Mouse (Mus musculus) embryonic facial prominence, embryonic 11.5 days (tissue): ENCODE measurements around the gene Sdk1. TPM values are rescaled to one million over a fixed set of nuclear protein-coding genes. Genes with fewer than 3 reads are reported as not detected.

Experiments used
- ATAC-seq: fragments of 200-750 bp; cut with Nextera tagmentation; replicated peaks from 2 replicates; pipeline ENCODE4 v1.8.0; 2017; ENCODE audit warnings: low read depth; ENCODE audit not compliant: insufficient number of reproducible peaks, low FRiP score, low TSS enrichment
- DNase-seq: peaks from one replicate; pipeline ENCODE4 v3.0.0-alpha.2; 2015; ENCODE audit warnings: low spot score
- H3K27ac ChIP-seq: fragments of 300-500 bp; sonication (generic); replicated peaks from 2 replicates; pipeline ENCODE4 v1.5.1; 2014; ENCODE audit warnings: mild to moderate bottlenecking, low read depth, low read length, control low read depth
- H3K27me3 ChIP-seq: fragments of 300-500 bp; sonication (generic); 2 replicates; pipeline ENCODE4 v1.6.1; 2014; ENCODE audit warnings: mild to moderate bottlenecking, low read length, moderate library complexity, mixed read lengths; ENCODE audit not compliant: control insufficient read depth, insufficient read depth
- H3K36me3 ChIP-seq: fragments of 300-500 bp; sonication (generic); replicated peaks from 2 replicates; pipeline ENCODE4 v1.6.1; 2014; ENCODE audit warnings: low read depth, mild to moderate bottlenecking, low read length, moderate library complexity, mixed read lengths; ENCODE audit not compliant: control insufficient read depth, insufficient read depth
- H3K4me1 ChIP-seq: fragments of 300-500 bp; sonication (generic); 2 replicates; pipeline ENCODE4 v1.6.1; 2014; ENCODE audit warnings: low read length, mixed read lengths; ENCODE audit not compliant: control insufficient read depth, insufficient read depth
- H3K4me2 ChIP-seq: fragments of 300-500 bp; sonication (generic); 2 replicates; pipeline ENCODE4 v1.6.1; 2014; ENCODE audit warnings: low read depth, mild to moderate bottlenecking, control low read depth, low read length, moderate library complexity
- H3K4me3 ChIP-seq: fragments of 300-500 bp; sonication (generic); 2 replicates; pipeline ENCODE4 v1.5.1; 2014; ENCODE audit warnings: low read depth, low read length, control low read depth
- H3K9ac ChIP-seq: fragments of 300-500 bp; sonication (generic); replicated peaks from 2 replicates; pipeline ENCODE4 v1.6.1; 2014; ENCODE audit warnings: mild to moderate bottlenecking, control low read depth, low read length
- H3K9me3 ChIP-seq: fragments of 300-500 bp; sonication (generic); replicated peaks from 2 replicates; pipeline ENCODE4 v1.6.1; 2016; ENCODE audit warnings: mild to moderate bottlenecking, low read length, inconsistent platforms, mixed read lengths; ENCODE audit not compliant: control insufficient read depth
- WGBS: fragments of 180-500 bp; shearing (Covaris S2); extraction: QIAGEN DNeasy Blood & Tissue Kit; methylation state at CpG from one replicate; pipeline ENCODE4 v1.1.7; 2014; 5-methylcytosine and 5-hydroxymethylcytosine counted together
- polyA plus RNA-seq: library from polyadenylated mRNA; unstranded; fragments of >200 nt; fragmentation: Nextera tagmentation; extraction: Ambion mirVana; gene quantifications from 2 replicates; pipeline ENCODE4 v1.2.1, GENCODE M21; 2014

The Sdk1 gene
- polyA plus RNA-seq, 1 experiment from 2014 or later, result 1.2 TPM

DNA sequence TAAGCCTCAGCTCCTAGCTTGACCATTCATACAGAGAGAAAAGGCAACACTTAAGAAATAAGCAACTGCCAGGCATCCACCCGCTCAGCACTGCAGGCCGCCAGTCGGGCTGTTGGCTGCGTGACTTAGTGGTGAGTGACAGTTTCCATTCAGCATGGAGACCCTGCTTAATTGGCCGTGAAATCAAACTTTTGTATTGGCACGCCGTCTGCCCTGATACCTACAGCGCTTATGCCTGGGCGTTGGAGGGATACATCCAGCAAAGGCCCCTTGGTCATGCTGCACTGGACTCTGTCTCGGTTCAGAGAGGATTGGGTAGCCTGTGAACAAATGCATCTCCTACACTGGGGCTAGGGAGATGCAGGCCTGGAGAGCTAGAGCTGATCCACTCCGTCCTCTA lies 938.0 kb downstream of the Sdk1 start:
- ATAC-seq, result peak; percentile 55; the same call in 1 of the 2 replicates
- no peaks in the 10 kb centered on the region for H3K27me3 ChIP-seq

DNA sequence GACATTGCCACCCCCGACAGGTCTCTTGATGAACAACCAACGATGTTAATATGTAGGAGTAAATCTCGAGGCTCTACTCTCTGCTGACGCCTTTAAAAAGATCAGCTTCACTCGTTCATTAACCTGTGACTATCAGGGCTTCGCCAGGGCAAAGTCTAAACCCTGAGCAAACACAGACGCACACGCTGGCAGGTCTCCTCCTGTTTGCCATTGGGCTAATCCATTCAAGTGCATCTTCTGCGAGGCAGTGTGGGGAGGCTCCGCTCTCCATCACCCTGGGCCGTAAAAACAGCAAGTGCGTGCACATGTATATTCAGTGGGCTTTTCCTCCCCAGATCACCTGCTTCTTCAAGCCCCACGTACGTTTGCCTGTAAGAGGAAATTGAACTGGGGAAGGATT lies 940.6 kb downstream of the Sdk1 start:
- Histone ChIP-seq H3K9ac (no peak overlapping the region), H3K9me3 (no peaks in the 10 kb centered on the region), H3K4me3 (no peak overlapping the region), H3K36me3 (no peaks in the 10 kb centered on the region), H3K27me3 (no peaks in the 10 kb centered on the region), H3K4me2 (no peak overlapping the region), H3K27ac (no peak overlapping the region), H3K4me1 (no peaks in the 10 kb centered on the region)
- WGBS, result 81% methylated on average over 14 of the region's 14 CpGs
- ATAC-seq, result no peak
- no peak for DNase-seq

More for the DNA sequence above, 938.0 kb downstream of the Sdk1 start:
- Histone ChIP-seq H3K4me3 (no peak overlapping the region), H3K9ac (no peak overlapping the region), H3K27ac (no peak overlapping the region), H3K9me3 (no peaks in the 10 kb centered on the region), H3K4me2 (no peak overlapping the region), H3K36me3 (no peaks in the 10 kb centered on the region), H3K4me1 (no peaks in the 10 kb centered on the region)
- 17% methylated on average over 11 of the region's 11 CpGs for WGBS
- peak; percentile 36 for DNase-seq

DNA sequence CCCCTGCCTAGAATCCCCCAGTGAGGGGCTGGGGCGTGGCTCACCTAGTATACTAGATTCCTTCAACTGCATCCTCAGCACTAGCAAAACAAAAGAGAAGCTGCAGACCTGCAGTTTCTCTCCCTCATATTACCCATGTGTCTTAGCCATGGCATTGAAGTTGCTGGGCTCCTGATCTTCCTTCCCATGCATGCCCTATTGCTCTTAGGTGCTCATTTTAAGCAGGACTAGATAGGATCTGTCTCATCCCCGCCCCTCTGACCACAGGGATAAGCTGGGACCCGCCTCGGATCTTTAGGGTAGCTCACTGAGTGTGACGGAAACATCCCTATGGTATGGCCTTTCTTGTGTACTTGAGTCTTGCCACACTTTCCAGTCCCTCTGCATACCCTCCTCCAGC lies 947.5 kb downstream of the Sdk1 start:
- H3K4me1 ChIP-seq, result no peaks in the 10 kb centered on the region
- H3K9me3 ChIP-seq, result no peaks in the 10 kb centered on the region
- no peak for DNase-seq
- no peaks in the 10 kb centered on the region for H3K36me3 ChIP-seq
- no peak overlapping the region for H3K27ac ChIP-seq
- H3K27me3 ChIP-seq, result no peaks in the 10 kb centered on the region
- H3K4me2 ChIP-seq, result no peak overlapping the region
- no peak overlapping the region for H3K9ac ChIP-seq
- WGBS, result 80% methylated on average over 5 of the region's 5 CpGs
- no peak overlapping the region for H3K4me3 ChIP-seq
- ATAC-seq, result no peak

DNA sequence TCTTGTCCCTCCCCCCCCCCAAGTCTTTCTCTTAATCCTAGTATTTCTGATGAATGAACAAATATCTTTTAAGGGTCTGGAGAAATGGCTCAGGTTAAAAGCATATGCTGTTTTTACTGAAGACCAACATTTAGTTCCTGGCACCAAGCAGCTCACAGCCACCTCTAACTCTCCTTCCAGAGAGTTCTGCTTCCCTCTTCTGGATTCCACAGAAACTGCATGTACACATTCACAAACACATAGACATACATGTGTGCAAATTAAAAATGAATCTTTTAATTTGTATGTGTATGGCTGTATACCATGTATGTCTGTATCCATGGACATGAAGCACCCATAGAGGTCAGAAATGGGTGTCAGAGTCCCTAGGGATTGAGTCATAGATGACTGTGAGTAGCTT lies 968.6 kb downstream of the Sdk1 start:
- DNase-seq, result no peak
- no peaks in the 10 kb centered on the region for H3K27me3 ChIP-seq
- H3K9me3 ChIP-seq, result no peaks in the 10 kb centered on the region
- H3K4me1 ChIP-seq, result no peaks in the 10 kb centered on the region
- H3K9ac ChIP-seq, result no peak overlapping the region
- no peaks in the 10 kb centered on the region for H3K36me3 ChIP-seq
- no peak overlapping the region for H3K4me2 ChIP-seq
- no peak for ATAC-seq
- H3K27ac ChIP-seq, result no peak overlapping the region
- no peak overlapping the region for H3K4me3 ChIP-seq

DNA sequence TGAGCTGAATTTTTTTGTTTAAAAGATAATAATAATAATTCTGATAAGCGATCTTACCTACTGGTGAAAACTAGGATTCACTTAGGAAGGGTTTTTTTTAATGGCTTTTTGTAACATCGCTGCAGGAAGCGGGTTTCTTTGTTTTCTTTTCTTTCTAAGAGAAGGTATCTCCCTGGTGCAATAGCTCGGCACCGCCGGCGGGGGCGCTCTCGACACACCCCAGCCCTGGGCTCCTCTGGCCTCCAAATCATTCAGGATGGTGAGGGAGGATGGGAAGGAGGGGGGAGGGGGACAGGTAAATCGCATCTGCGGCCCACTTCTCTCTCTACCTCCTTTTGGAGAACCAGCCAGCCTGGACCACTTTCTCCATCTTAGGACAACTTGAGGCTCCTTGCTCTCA lies 971.0 kb downstream of the Sdk1 start:
- no peaks in the 10 kb centered on the region for H3K36me3 ChIP-seq
- H3K4me3 ChIP-seq, result no peak overlapping the region
- DNase-seq, result no peak
- no peak for ATAC-seq
- no peaks in the 10 kb centered on the region for H3K9me3 ChIP-seq
- H3K27ac ChIP-seq, result no peak overlapping the region
- H3K27me3 ChIP-seq, result no peaks in the 10 kb centered on the region
- WGBS, result 56% methylated on average over 11 of the region's 11 CpGs
- H3K4me2 ChIP-seq, result no peak overlapping the region
- no peaks in the 10 kb centered on the region for H3K4me1 ChIP-seq
- H3K9ac ChIP-seq, result no peak overlapping the region

DNA sequence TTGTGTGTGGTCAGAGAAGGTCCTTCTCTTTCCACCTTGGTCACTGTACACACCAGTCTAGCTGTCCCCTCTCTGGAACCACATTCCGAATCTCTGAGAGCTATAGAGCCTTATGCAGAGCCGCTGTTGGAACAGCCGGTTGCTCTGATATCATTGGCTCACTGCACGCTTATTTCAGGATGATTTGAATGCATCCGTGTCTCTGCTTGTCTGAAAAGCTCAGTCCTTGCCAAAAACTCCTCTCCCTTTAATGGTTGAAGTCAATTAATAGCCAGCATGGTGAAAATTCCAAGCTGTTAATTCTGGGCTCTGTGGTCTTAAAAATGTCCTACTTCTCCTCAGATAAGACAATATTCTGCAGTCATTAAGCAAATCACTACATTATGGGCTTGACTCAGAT lies 974.7 kb downstream of the Sdk1 start:
- no peak overlapping the region for H3K9ac ChIP-seq
- no peak overlapping the region for H3K4me2 ChIP-seq
- H3K27ac ChIP-seq, result no peak overlapping the region
- H3K4me3 ChIP-seq, result no peak overlapping the region
- DNase-seq, result no peak
- no peaks in the 10 kb centered on the region for H3K27me3 ChIP-seq
- H3K4me1 ChIP-seq, result no peaks in the 10 kb centered on the region
- ATAC-seq, result no peak
- WGBS, result 79% methylated on average over 5 of the region's 5 CpGs
- H3K9me3 ChIP-seq, result no peaks in the 10 kb centered on the region
- no peaks in the 10 kb centered on the region for H3K36me3 ChIP-seq

DNA sequence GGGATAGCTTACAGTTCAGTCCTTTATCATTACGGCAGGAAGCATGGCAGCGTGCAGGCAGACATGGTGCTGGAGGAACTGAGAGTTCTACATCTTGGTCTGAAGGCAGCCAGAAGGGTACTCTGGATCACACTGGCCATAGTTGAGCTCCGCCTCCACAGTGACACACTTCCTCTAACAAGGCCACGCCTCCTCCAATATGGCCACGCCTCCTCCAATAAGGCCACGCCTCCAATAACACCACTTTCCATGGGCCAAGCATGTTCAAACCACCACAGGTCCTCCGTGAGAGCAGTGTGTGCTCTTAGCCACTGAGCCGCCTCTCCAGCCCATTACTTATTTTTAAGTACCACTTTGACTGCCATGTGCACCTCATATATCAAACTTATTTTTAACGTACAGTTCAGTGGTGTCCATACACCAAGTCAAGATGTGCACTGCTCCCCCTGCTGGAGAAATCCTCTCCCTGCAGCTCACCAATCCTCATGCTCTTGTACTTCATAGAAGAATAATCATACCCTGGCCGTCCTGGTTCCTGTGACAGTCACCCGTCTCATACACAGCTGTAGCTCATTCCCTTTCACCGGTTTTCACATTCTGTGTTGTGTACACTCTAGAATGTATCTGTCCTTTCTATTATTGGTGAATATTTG lies 979.7 kb downstream of the Sdk1 start:
- H3K27ac ChIP-seq, result no peak overlapping the region
- 90% methylated on average over 12 of the region's 12 CpGs for WGBS
- H3K36me3 ChIP-seq, result no peaks in the 10 kb centered on the region

DNA sequence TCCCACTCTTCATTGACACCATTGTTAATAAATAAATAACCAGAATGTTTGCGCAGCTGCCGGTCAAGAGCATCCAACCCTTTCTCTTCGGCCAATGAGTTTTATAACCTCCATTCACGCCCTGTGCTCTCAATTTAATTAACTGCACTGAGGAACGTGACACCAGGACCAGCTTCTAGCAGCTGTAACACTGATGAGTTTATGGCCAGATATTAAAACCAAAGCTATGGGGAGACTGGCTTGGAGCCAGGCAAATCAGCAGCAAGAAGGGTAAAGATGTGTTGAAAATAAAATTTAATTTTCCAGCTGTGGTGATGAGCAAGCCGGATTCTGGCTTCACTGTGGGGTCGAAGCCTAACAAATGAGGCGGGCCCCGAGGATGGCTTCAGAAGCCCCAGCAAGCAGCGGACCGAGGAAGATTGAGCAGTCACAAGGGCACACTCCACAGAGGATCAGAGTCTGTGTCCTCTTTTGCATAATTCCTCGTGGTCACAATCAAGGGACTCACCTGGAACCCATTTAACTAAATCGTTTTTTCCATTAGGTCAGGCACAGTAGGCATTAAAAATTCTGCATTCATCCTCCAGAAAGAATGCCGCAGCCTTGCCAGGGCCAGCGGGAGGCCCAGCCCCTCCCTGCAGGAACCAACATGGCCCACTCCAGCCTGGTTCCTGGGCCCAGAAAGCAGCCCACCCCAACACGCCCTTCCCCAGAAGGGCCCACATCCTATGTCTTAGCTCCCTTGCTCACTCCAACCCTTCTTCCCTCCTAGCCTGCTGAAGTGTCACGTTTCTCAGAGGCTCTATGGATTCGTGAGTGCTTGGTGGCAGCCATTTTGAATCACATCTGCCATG lies 987.9 kb downstream of the Sdk1 start:
- Histone ChIP-seq H3K9ac (no peak overlapping the region), H3K4me1 (no peaks in the 10 kb centered on the region), H3K4me2 (no peak overlapping the region), H3K36me3 (no peaks in the 10 kb centered on the region), H3K4me3 (no peak overlapping the region), H3K27me3 (no peaks in the 10 kb centered on the region), H3K9me3 (no peaks in the 10 kb centered on the region), H3K27ac (no peak overlapping the region)
- WGBS, result 74% methylated on average over 18 of the region's 18 CpGs
- peak; percentile 30 for DNase-seq
- ATAC-seq, result no peak

More for the DNA sequence above, 979.7 kb downstream of the Sdk1 start:
- Histone ChIP-seq H3K9me3 (no peaks in the 10 kb centered on the region), H3K4me1 (no peaks in the 10 kb centered on the region), H3K9ac (no peak overlapping the region), H3K4me2 (no peak overlapping the region), H3K4me3 (no peak overlapping the region), H3K27me3 (no peaks in the 10 kb centered on the region)
- DNase-seq (peak; percentile 36), ATAC-seq (no peak)
